Mouse (Mus musculus) bone marrow macrophage, adult 2 months (primary cell): Measurements from ENCODE around the gene Pygo2. TPM values are rescaled to one million over a fixed set of nuclear protein-coding genes. Genes with fewer than 3 reads are reported as not detected.
"Not testable (repeated sequence)": the region's sequence is repeated elsewhere in the genome, so short reads cannot be mapped to it uniquely, and the experiment has no call there.

Source experiments
- H3K27ac ChIP-seq: 2 replicates; pipeline ENCODE4 v1.5.1; 2012; ENCODE audit warnings: low read depth, low read length; ENCODE audit not compliant: insufficient read depth
- H3K4me1 ChIP-seq: 2 replicates; pipeline ENCODE4 v1.6.1; 2012; ENCODE audit warnings: low read length; ENCODE audit not compliant: control insufficient read depth, insufficient read depth
- H3K4me3 ChIP-seq: 2 replicates; pipeline ENCODE4 v1.5.1; 2012; ENCODE audit warnings: mild to moderate bottlenecking, low read length, moderate library complexity; ENCODE audit not compliant: insufficient read depth
- CTCF ChIP-seq: IDR thresholded peaks from 2 replicates; pipeline ENCODE4 v1.5.1; 2012; ENCODE audit warnings: low read depth, mild to moderate bottlenecking, low read length, moderate library complexity
- POLR2A ChIP-seq: IDR thresholded peaks from 2 replicates; pipeline ENCODE4 v1.6.1; 2012; ENCODE audit warnings: mild to moderate bottlenecking, low read depth, low read length, borderline replicate concordance
- polyA plus RNA-seq: library from polyadenylated mRNA; stranded (reverse); fragments of >200 nt; gene quantifications from 2 replicates; pipeline ENCODE4 v1.2.4, GENCODE M21; 2012; ENCODE audit not compliant: missing spikeins, insufficient read depth, insufficient read length

Pygo2 gene
- polyA plus RNA-seq, 1 experiment = 25.3 TPM

GRCm38 (mm10) chr3:89419981-89420380 is 10.0 kb upstream of the Pygo2 start:
- no peak for TF ChIP-seq CTCF
- Histone ChIP-seq H3K4me1 (peaks cover 41% of the 10 kb centered on the region), H3K4me3 (peak overlapping the region; percentile 90), H3K27ac (peak overlapping the region; percentile 95)

GRCm38 (mm10) chr3:89420421-89420820 is 9.6 kb upstream of the Pygo2 start:
- no peak overlapping the region for H3K4me3 ChIP-seq
- peak overlapping the region; percentile 49 for H3K27ac ChIP-seq

GRCm38 (mm10) chr3:89421002-89421774 is 8.8 kb upstream of the Pygo2 start:
- TF ChIP-seq POLR2A (no peak), CTCF (no peak)
- H3K4me1 ChIP-seq = peaks cover 40% of the 10 kb centered on the region

More at GRCm38 (mm10) chr3:89420421-89420820, 9.6 kb upstream of the Pygo2 start:
- H3K4me1 ChIP-seq = peaks cover 41% of the 10 kb centered on the region
- no peak for TF ChIP-seq POLR2A
- no peak for TF ChIP-seq CTCF

GRCm38 (mm10) chr3:89421810-89422473 is 8.1 kb upstream of the Pygo2 start:
- peaks cover 34% of the 10 kb centered on the region for H3K4me1 ChIP-seq
- H3K4me3 ChIP-seq = peak overlapping the region; percentile 52
- TF ChIP-seq CTCF (no peak), POLR2A (no peak)
- H3K27ac ChIP-seq = peak overlapping the region; percentile 61

More at GRCm38 (mm10) chr3:89421002-89421774, 8.8 kb upstream of the Pygo2 start:
- H3K4me3 ChIP-seq = peak overlapping the region; percentile 52
- H3K27ac ChIP-seq = peak overlapping the region; percentile 61

- Histone ChIP-seq H3K4me3 (peak overlapping the region; percentile 17; the same call in 1 of the 2 replicates), H3K4me1 (peaks cover 34% of the 10 kb centered on the region), H3K27ac (peak overlapping the region; percentile 65)
- no peak for TF ChIP-seq CTCF
- no peak for TF ChIP-seq POLR2A
These were observed 7.3 kb upstream of the Pygo2 start for GRCm38 (mm10) chr3:89422556-89423205.

GRCm38 (mm10) chr3:89424416-89425140 is 5.4 kb upstream of the Pygo2 start:
- TF ChIP-seq CTCF = no peak
- TF ChIP-seq POLR2A = no peak
- Histone ChIP-seq H3K4me1 (peaks cover 33% of the 10 kb centered on the region), H3K27ac (no peak overlapping the region), H3K4me3 (no peak overlapping the region)

GRCm38 (mm10) chr3:89425141-89425525 is 4.9 kb upstream of the Pygo2 start:
- H3K4me3 ChIP-seq = no peak overlapping the region
- no peak overlapping the region for H3K27ac ChIP-seq
- H3K4me1 ChIP-seq = peaks cover 27% of the 10 kb centered on the region
- TF ChIP-seq CTCF (no peak), POLR2A (no peak)

GRCm38 (mm10) chr3:89425876-89426275 is 4.1 kb upstream of the Pygo2 start:
- Histone ChIP-seq H3K4me3 (no peak overlapping the region), H3K4me1 (peaks cover 24% of the 10 kb centered on the region)

GRCm38 (mm10) chr3:89429021-89429420 is 993 bp upstream of the Pygo2 start:
- H3K4me3 ChIP-seq, H3K4me1 ChIP-seq, H3K27ac ChIP-seq: not testable (repeated sequence)

More at GRCm38 (mm10) chr3:89425876-89426275, 4.1 kb upstream of the Pygo2 start:
- no peak for TF ChIP-seq POLR2A
- TF ChIP-seq CTCF = no peak
- H3K27ac ChIP-seq = no peak overlapping the region

- no peak for TF ChIP-seq CTCF
- TF ChIP-seq POLR2A = no peak
- H3K4me3 ChIP-seq = no peak overlapping the region
- peaks cover 17% of the 10 kb centered on the region for H3K4me1 ChIP-seq
- H3K27ac ChIP-seq = no peak overlapping the region
These were observed 2.6 kb downstream of the Pygo2 start for GRCm38 (mm10) chr3:89432606-89433005.
